Mouse (Mus musculus) B cell, adult 2 months (primary cell): ENCODE measurements around the gene Riiad1.
A peak's percentile ranks its signal among the peaks of the same experiment; 100 is the strongest.

ENCODE experiments used
- DNase-seq, 2 experiments: peaks; one replicate each; pipeline ENCODE4 v3.0.0; 2022

Riiad1 gene

DNA sequence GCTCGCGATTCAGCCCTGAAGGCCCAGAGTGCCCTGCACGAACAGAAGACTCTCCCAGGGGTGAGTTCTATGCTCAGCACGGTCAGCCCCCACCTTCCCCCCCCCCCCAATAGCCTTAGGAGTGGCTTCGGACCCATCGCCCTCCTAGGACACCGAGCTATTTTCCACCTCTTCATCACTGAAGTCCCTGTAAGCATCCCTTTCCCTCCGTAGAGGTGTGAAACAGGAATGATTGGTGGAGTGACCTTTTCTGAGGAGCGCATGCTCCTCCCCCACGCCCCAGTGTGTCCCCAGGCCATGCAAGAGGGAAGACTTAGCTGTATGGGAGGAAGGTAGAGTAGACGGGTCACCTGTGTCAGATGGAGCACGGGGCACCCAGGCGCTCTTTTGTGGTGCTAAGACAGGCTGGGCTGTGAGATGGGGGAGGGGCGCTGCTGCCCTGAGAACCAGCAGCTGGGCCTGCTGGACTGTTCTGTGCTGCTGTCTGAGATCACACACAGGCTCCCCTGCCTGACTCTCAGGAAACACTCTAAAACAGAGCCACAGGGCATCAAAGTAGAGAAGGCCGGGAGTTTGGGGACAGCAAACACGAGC is at the start of gene Riiad1:
Gene Riiad1 (minus strand): TSS at position 51 of the 594 bp plus-strand sequence.
- DNase-seq = no peak

DNA sequence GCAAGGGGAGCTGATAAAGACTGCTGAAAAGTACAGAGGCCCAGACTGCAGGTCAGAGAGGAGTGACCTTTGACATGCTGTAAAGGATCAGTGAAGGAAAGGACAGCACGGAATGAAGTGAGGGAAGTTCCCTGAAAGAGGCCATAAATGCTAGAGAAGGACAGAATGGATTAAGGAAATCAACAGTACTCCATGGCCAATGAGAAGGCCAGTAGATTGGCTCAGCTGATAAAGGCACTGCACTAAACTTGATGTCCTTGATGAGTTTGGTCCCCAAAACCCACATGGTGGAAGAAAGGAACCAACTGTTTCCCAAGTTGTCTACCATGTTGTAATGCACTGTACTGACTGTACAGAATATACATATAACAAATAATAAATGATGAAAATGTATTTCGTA is 46.6 kb upstream of the Riiad1 start:
- no peak for DNase-seq

DNA sequence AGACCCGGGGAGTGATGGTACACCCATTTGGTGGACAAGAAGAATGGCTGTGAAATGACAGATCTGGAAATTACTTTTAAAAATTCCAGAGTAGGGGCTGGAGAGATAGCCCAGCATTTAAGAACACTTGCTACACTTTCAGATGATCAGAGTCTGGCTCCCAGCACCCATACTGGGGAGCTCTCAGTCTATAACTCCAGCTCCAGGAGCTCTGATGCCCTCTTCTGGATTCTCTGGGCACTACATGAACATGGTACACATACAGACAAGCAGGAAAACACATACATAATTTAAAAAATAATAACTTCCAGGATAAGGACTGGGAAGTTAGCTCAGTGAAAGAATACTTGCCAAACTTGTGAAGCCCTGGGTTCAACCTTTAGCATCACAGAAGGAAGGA is 26.5 kb upstream of the Riiad1 start:
- peak; percentile 17 to 19 for DNase-seq

DNA sequence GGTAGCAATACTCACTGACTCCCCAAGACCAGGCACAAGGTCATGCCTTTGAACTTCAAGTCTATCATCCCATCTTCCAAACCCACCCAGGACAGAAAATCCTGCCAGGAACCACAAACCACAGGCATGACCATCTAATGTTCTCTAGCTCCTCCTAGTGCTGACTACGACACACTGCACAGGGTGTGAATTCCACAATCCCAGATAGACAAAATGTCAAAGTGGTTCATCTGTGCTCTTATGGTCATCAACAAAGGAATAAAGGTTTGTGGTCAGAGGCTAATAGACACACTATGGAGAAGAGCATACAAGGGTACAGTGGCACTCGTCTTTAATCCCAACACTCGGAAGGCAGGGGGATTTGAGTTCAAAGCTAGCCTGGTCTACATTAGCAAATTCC is 22.1 kb upstream of the Riiad1 start:
- DNase-seq = no peak

DNA sequence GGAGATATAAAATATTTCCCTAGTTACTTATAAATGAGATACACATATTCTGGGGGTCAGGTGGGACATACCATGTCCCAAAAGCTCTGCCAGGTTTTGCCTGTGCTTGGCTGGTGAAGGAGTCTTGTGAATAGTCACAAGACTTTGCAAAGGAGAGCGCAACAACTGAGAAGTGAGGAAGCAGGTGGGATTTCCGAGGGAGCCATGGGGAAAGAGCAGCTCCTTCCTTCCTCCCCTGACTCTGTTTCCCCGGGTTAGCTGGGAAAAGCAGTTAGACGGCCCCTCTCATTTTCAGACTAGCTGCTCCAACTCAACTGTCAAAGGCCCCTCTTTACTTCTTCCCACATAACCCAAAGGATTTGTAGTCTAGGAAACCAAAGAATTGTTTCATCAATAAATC is 17.0 kb upstream of the Riiad1 start:
- DNase-seq = no peak

DNA sequence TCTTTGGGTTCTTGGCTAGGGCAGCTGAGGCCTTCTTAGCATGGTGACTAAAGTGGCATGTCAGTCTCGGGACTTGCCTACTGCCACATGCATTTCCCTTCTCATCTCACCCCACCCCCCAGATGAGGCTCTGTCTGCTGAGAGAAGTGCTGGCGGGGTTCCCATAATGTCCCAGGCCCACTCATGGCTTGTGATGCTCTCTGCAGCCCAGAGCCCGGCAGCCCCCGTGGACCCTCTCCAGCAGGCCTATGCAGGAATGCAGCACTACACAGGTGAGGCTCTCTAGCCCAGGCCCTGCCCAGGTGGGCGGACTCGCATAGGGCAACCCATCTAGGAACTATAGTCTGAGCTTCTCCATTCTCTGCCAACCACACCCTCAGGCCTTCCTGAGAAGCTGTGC is 7.4 kb upstream of the Riiad1 start:
- no peak for DNase-seq

DNA sequence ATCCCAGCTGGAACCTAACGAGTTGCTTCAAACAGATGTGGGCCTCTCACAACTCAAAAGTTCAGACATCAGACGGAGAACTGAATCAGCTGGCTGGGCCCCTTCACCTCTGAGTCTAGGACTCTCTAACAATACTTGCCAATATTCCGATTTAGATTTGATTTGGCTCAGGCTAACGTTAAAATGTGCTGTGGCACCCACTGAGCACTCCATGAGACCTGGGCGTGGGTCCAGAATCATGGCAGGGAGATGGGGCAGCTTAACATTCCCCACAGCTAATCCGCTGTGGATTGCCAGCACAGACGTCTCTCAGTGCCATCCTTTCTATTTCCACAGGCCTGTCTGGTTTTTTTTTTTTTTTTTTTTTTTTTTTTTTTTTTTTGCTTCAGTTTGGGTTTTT is 5.8 kb upstream of the Riiad1 start:
- DNase-seq = no peak

DNA sequence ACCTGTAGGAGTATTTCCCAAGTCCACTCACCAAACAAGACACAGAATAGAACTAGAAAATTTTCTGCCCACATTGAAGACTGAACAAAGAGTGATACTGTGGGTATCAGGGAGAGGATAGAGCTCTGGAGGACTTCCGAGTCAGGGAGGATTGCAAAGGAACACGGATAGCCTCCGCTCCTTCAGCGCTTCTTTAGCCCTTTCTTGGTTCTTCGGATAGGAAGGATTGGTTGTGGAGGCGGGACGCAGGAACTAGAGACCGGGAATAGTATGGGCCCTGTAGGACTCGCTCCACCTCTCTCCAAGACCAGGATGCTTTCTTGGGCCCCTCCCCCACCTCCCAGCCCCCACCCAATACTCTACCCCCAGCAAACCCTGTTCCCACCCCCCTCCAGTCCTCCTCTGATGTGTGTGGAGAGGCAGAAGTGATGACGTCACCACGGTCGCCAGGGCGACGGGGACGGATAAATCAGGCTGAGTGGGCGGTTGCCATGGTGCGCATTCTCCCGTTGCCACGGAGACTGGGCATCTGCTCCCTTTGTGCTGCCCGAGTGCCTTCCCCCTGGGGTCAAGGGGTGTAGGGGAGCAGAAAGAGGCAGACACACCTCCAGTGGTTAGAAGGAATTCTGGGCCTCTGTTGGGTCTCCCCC is 3.8 kb upstream of the Riiad1 start:
- DNase-seq = peak in 1 of 2 experiments; percentile 9

DNA sequence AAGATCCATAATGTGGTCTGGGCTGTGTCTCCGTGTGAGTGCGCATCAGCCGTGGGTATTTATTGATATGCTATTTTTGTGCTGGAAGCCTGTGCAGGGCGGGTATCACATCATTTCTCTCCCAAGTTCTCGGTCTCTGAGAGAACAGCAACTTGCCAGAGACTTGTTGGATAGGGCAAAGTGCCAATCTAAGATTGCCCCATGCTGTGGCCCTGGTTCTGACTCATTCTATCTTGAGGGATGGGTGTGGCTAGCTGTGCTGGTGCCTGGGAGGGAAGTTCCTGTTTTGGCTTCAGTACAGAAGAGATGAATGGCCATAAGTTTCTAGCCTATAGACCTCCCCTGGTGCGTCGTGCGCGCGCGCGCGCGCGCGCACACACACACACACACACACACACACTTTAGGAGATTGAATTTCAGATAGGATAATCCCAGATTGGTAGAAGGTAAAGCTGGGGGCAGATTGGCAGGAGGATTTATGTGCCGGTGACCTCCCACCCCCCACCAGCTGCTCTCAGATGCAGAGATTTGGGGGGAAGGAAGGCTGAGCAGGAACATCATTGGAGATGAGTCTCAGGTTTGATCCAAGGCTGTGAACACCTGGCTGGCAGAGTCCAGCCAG is 2.7 kb upstream of the Riiad1 start:
- peak in 1 of 2 experiments; percentile 9 for DNase-seq

DNA sequence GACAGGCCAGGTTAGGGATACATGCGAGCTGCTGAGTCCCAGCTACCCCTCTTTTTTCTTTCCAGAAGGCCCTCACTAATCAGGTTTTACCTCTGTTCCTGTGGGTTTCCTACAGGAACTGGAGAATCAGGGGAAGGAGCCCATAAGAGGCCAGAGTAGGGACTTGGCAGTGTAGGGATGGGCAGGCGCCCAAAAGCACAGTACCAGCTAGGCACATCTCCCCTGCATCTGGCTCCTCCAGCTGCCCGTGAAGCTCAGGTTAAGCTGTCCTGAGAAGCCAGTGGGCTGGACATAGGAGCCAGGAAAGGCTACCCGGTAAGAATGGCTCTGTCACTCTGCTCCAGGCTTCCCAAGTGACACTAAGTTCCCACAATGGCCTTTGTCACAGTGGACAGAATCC is 1.3 kb upstream of the Riiad1 start:
- DNase-seq = no peak

DNA sequence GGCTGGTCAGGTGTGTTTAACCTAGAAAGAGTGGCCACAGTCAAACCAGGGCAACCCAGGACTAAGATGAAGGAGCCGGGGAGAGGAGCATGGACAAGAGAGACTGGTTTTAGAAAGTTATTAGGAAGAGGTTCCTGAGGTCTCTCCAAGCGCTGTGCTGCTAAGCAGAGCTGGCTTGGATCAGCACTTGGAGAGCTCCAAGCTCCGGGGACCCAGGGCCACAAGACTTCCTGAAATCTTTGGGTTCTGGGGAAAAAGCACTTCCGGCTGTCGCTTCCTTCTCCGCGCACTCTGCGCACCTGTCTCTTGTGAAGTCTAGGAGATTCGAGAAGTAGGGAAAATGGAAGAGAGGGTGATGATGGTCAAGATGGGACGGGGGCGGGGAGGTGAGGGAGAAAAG is 577 bp downstream of the Riiad1 start:
- no peak for DNase-seq

DNA sequence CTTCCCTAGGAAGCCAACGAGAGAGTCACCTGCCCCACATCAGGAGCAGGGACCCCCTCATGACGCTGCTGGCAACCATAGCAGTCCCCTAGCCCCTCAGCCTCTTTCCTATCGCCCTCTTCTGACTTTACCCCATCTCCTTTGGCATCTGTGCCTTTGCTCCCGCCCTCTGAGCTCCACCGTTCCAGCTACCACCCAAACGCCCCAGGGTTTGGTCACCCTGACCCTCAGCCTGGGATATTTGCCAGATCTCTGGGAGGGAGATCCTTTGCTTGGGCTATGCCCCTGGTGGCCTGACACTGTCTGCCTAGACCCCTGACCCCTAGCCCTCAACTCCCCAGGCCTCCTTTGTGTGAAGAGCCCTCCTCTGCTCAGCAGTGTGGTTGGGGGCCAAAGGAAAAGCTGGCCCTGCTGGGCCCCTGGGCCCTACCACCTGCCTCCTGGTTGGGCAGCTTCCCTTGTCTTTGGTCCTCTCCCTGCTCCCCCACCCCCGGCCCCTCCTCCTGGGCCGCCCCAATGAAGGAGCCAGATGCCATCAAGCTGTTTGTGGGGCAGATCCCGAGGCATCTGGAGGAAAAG is 1.5 kb downstream of the Riiad1 start:
- DNase-seq = no peak

DNA sequence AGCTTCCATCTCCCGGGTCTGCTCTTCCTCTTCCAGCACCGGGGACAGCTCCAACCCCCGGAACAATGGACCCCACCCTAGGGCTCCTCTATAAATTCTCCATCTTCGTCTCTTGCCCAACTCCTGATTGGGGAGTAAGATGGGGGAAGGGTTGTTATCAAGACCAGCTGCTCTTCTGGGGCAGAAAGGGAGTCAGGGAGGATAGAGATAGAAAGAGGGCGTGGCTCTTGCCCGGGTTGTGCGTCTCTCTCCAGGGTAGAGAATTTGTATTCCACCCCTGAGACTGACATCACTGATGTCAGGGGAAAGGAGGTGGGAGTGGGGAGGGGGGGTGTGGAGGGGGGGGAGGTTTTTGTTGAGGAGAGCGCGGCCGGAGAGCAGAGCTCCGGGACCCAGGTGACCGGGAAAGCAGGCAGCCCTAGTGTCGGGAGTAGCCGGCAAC is 2.1 kb downstream of the Riiad1 start, which contains the start of gene Celf3:
Gene Celf3 (plus strand): TSS at position 315 of the 442 bp plus-strand sequence.
- DNase-seq = peak in 1 of 2 experiments; percentile 12

DNA sequence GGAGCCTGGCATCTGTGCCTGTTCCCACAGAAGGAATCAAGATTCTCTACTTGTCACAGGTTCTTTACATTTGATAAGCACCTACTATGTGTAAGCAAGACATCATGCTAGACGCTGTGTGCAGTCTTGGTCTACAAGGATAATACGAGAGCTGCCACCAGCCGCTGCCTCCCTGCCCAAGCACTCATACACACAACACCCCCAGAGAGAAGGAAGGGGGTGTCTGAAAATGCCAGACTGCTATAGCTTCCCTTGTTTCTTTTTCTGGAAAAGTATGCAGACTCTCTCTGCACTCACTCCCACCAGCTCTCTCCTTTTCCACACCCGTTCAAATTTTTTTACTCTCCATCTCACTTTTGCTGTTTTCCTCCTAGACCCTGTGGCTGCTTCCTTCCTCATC is 2.7 kb downstream of the Riiad1 start:
- no peak for DNase-seq

DNA sequence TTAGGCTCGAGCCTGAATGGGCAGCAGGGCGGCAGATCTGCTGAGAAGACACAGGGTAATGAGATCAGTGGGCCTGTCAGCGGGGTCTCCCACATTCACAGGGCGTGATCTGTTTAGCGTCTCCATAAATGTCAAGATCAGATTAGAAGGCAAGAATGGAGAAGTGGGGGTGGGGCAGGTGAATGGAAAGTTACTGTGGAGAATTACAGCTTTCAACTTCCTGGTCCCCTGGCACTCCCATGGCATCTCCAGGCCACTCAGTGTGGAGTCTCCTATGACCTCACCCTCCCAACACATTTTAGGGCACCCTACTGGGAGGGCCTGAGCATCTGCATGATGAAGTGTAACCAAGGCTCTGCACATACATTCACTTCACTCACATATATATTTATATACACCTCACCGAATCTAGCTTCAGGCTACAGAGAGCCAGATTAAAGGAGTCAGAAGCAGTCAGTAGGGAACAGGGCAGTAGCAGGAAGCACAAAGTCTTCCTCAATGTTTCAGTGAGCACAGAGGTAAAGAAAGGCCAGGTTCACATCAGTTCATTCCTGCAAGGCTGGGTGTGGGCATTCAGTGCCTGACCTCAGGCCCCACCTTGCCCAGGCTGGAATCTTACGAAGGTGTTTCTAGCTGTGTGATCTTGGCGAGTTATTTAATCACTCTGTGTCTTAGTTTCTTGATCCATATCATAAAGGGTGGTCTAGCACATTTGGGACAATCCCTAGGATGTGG is 3.7 kb downstream of the Riiad1 start:
- no peak for DNase-seq

DNA sequence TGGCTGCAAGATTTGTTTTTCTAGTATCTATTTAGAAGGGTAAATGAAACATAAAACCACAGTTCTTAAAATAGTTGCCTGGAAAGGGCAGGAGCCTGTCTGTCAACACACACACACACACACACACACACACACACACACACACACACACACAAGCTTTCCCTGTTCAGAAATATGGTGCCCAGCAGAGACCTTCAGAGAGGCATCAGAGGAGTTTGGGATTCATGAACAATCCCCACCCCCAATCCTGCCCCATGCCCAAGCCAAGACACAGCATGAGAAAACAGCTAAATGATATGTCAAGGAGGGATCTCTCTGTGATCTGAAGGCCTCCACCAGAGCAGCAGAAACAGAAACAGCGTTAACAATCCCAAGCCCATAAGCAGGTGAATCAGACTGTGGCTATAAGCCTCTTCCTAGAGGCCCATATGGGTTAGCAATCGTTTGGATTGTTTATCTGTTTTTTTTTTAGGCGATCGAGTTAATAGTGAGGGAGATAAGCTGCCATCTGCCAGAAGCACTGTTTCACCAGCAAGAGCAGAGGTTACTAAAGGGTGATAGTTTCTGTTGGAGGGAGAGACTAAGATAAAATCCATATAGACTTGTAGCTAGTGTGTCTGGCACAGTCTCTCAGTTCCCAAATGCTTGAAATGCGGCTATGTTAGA is 6.4 kb downstream of the Riiad1 start:
- no peak for DNase-seq

DNA sequence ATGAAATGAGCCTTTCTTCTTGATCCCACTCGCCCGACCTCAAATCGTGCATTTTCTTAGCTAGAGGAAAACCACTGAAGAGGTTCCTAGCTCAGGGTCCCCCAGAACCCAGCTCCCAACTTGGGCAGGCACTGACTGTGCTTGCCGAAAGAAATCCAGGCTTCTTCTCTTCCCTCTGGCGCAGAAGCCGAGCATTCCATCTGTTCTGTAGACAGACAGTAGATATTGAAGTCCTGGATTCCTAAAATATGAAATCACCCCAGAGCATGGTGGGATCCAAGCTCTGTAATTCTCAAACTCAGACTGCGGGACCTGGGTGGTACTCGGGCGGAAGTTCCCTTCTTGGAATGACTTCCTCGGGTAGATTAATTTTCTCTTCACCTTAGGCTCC is 7.0 kb downstream of the Riiad1 start:
- no peak for DNase-seq

DNA sequence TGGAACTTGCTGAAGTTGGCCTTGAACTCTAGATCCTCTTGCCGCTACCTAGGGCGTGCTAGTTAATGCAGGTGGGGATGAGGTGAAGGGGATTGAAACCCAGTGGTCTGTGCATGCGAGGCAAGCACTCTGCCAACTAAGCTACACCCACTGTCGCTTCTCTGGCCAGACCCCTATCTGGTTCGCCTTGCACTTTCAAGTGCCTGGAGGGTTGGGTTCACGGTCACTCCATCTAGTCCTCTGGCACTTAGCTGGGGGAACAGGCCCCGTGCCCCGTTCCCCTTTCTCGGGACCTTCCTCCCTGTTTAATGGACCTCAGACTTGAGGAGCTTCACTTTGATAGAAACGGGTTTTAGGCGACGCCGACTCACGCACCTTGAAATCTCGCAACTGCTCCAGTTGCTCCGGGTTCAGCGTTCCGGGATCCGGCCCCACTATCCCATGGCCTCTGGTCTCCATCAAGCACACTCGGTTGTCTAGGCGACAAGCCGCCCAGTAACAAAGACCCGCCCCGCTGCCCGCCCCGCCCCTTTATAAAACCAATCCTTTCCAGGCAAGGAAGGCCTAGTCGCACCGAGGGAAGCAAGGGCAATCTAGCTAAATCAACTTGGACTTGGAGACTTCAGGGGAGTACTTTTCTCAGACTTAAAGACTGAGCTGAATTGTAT is 7.6 kb downstream of the Riiad1 start:
- no peak for DNase-seq

DNA sequence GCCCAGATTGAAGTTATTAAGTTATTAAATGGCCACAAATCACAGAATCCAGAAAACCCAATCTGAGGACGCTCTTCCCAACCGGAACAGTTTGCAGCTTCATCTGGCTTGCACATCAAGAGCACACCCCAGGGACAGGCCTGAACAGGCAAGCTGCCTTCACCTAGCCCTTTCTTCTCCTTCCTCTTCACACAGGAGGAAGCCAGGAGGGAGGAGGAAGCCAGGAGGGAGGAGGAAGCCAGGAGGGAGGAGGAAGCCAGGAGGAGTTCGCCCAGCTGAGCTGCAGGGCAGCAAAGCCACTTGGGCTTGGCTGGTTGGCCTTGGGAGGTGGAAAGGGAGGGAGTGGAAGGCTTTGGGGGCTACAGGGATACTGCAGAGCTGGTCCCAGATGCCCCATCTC is 11.2 kb downstream of the Riiad1 start:
- no peak for DNase-seq

DNA sequence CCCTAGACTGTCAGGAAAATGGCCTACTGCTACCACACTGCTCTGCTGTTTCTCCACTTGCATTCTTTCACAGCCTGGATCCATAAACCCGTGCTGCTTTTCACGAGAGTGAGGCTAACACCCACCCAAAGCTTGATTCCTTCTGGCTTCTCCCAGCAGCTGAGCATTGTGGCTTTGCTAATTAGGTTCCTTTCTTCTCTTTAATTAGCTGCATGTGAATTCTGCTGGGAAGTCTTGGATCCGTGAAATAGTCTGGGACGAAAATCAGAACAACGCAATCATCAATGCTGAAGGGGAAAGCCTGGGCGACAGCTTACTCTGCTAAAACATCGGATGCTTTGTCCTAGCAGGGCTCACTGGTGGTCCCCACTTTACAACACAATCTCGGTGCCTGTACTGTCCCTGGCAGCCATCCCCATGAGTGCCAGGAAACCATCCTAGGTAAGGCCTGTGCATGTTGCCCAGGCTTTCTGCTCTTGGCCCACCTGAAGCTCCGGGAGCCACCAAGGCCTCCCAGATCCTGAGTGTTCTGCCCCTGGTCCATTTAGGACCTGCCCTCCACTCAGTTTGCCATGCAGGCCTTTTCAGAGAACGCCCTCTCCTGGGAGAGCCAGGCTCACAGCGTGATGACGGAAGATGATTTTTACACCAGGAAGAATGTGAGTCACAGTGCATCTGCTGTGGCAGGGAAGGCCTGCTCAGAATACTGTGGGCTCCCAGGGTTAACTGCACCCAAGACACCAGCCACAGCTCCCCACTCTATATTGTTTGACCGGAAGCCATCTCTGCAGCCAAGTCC is 14.3 kb downstream of the Riiad1 start:
- DNase-seq = no peak

DNA sequence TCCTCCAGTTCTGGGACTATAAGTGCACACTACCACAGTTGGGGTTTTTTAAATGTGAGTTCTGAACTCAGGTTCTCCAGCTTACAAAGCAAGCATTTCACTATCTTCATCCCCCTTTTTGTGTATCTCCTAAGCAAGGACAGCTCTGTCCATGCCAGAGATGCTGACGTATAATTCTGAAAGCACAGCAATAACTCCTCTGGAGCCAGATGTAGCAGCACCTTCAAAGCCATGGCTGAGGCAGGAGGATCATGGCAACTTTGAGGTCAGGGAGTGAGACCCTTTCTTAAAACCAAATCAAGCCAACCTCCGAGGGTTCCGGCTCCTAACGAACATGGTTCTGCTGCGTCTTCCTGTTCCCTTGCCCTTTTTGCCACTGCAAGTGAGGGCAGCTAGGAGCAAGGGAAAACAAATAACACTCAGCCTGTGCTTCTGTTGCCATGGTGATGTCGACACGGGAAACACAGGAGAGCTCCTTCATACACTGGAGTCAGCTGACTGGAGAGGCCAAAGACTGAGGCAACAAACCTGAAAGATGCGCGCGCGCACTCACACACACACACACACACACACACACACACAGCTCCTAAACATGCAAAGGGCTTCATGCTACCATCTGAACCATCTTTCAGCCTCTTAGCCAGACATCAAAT is 16.1 kb downstream of the Riiad1 start:
- DNase-seq = no peak
